Mouse (Mus musculus) C2C12 (cell line): ENCODE results near the gene Vmn1r3.

Experiments used
- CTCF ChIP-seq: IDR thresholded peaks from one replicate; pipeline ENCODE4 v1.5.1; 2011; ENCODE audit not compliant: control insufficient read depth, insufficient read depth, insufficient read length
- MAX ChIP-seq: IDR thresholded peaks from one replicate; pipeline ENCODE4 v1.6.1; 2011; ENCODE audit warnings: mild to moderate bottlenecking, control low read depth
- MYOD1 ChIP-seq: IDR thresholded peaks from one replicate; pipeline ENCODE4 v1.6.1; 2011; ENCODE audit warnings: low read depth; ENCODE audit not compliant: control insufficient read depth, insufficient read length
- MYOG ChIP-seq: IDR thresholded peaks from one replicate; pipeline ENCODE4 v1.6.1; 2011; ENCODE audit not compliant: control insufficient read depth, insufficient read length; ENCODE audit errors: extremely low read depth
- USF1 ChIP-seq: IDR thresholded peaks from one replicate; pipeline ENCODE4 v1.6.1; 2011; ENCODE audit warnings: low read depth, mild to moderate bottlenecking, control low read depth, moderate library complexity

DNA sequence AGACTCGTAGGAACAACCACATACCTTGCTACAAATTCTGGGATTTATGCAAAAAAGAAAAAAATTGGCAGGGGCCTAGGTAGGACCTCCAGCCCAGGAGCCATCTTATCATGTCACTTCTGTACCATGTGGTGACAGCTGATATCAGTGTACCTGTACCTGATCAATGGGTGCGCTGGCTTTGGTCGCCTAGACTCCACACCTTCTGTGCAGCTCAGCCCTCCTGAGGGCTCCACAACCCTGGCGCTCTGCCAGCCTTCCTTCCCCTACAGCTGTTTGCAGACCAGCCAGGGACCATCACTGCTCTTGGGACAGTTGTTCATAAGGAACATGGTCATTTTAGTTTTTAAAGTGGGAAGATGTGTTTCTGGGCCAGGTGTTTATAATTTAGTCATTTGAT is 44.4 kb upstream of the Vmn1r3 start:
- TF ChIP-seq CTCF (no peak), MAX (no peak), USF1 (no peak), MYOG (no peak), MYOD1 (no peak)
